Mouse (Mus musculus): ENCODE results near the gene Cdadc1.

Cdadc1 gene

DNA sequence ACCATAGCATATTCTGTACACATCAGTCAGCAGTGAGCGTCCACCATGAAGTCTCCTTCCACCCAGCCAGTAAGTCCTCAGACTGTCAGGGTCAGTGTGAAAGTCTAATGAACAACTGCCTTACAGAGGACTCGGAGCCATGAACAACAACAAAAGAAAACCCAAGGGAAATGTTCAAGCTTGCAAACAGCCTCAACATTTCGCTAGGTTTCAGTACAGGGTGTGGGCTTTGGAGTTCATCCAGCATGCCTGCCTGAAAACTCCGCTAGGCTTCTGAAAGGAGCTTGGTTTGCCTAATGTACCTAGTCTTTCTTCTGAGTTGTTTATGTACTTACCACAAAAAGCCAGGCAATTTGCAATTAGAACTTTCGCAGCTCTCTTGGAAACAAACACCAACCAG is 53.8 kb downstream of the Cdadc1 start:
- no peak for DNase-seq (ENCODE audit: low spot score in 2 of 2)

DNA sequence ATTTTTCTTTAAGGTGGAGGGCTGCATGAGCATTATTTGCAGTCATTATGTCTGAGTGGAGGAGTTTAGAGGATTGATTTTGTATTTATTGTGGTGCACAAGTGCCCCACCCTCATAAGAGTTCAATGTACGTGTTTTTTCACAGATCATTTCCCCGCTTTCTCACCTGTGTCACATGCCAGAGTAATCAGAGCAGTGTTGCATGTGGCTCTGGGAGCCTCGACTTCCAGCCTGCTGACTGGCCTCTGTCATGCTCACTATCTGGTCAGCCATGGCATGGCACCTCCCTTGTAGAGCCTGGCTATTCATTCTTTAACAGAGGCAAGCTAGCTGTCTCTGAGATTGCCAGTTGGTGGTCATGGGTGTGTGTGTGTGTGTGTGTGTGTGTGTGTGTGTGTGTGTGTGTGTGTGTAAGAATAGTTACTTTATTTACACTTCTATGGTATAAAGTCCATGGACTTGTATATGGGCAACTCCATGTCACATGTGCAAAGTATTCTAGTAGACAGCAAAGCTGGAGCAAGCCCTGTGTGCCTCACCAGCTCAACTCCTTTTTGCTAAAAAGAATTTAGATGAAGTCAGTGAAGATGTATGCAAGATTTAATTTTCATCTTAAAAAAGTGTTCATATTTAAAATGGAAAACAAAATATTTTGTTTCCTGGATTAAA is 54.5 kb downstream of the Cdadc1 start:
- no peak for DNase-seq (ENCODE audit: low spot score in 2 of 2)

DNA sequence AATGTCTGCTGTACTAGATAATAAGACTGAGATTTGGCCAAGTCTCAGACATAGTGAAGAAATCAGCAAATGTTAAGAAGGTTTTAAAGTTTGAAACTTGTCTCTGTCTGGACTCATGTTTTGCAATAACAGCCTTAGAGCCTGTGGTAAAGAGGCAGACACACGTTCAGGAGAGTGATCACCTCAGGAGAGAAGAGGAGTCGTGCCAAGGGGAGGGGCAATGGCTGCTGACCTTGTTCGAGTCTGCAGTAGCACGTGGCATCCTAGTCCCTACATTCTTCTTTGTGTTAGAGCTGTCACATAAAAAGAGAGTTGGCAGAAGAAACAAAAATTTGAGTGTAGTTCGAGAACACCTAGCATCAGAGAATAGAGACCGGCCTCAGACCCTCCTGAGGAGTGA is 57.0 kb downstream of the Cdadc1 start:
- DNase-seq (ENCODE audit: low spot score in 2 of 2), result no peak

GRCm38 (mm10) chr14:59540230-59540629 is 57.5 kb downstream of the Cdadc1 start:
- DNase-seq (ENCODE audit: low spot score in 2 of 2), result no peak

- DNase-seq (ENCODE audit: low spot score in 2 of 2), result no peak
These were observed 59.8 kb downstream of the Cdadc1 start for GRCm38 (mm10) chr14:59537829-59538432.

- no peak for DNase-seq (ENCODE audit: low spot score in 2 of 2)
These were observed 63.9 kb downstream of the Cdadc1 start for GRCm38 (mm10) chr14:59533908-59534307.

DNA sequence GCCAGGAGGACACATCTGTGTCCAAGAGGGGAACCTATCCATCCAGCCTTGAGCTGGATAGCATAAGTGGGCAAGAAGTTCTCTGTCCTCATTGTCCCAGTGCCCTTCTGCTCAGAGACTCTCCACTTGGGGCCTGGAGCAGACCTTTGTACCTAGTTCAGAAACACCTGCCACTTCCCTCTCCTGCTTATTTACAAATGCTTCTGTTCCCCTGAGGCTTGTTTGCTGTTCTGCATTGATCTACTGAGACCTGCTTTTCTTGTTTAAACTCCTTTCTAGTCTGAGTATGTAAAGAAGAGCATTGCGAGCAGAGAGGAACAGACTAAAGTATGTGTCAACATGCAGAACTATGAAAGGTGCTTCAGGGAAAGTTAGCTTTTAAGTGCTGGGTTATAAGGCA is 64.8 kb downstream of the Cdadc1 start:
- DNase-seq (ENCODE audit: low spot score in 2 of 2), result no peak

GRCm38 (mm10) chr14:59530801-59531200 is 67.0 kb downstream of the Cdadc1 start:
- no peak for DNase-seq (ENCODE audit: low spot score in 2 of 2)

DNA sequence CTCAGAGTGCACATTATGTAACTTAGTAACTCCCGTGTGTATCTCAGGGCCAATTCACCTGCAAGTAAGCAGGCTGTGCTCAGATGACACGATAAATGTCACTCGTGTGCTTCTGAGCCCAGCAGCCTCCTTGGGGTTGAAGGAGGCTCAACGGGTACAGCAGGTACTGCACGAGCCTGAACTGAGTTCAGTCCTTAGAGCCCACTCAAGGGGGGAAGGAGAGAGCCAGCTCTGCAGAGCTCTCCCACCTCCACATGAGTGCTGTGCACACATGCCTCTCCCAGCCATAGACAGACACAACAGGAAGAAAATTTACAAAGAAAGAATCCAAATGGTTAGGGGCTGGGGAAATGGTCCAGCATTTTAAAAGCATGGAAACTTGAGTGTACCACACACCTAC is 71.9 kb downstream of the Cdadc1 start:
- DNase-seq (ENCODE audit: low spot score in 2 of 2), result no peak

- DNase-seq (ENCODE audit: low spot score in 2 of 2), result no peak
These were observed 83.8 kb downstream of the Cdadc1 start for GRCm38 (mm10) chr14:59513922-59514444.

Measured in spleen, postnatal 14 days (tissue).